20 mouse cellular contexts compared by ENCODE assay signal in the genomic region with DNA sequence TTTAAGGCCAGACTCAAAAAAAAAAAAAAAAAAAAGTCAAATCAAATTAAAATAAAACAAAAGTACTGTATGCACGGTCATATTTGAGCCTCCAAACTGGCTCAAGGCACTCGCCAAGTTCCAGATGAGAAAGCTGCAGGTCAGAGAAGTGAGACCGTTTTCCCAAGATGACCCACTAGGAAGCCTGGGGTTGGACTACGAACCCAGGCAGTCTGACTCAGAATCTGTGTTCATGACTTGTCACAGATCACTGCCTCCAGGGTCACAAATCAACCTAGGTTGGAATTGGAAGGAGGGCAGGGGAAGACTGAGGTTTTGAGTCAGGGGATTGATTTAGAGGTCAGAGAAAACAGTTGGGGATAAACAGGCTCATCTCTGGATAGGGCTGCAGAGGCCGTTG. TPM values are rescaled to one million over a fixed set of nuclear protein-coding genes. Genes with fewer than 3 reads are reported as not detected.
A peak's percentile ranks its signal among the peaks of the same experiment; 100 is the strongest.
DNase-seq lines count a peak whose midpoint lies in the region; ATAC-seq lines count a peak whose summit lies in the region.
"Had no signal": no experiment of that assay in that cellular context is flagged by ENCODE, and none has a peak within 500 bp of the region (broad histone marks: within the 10 kb centered on the region; RNA-seq: fewer than 3 reads in every experiment).

No protein-coding gene starts in this region.

- no peak overlapping the region for H3K27ac ChIP-seq in kidney, embryonic 15.5 days
- H3K27ac ChIP-seq: embryonic facial prominence, embryonic 13.5 days; forebrain, embryonic 12.5 days; forebrain, embryonic 15.5 days; hindbrain, embryonic 12.5 days; hindbrain, embryonic 15.5 days had no signal

- peaks cover 25% of the 10 kb centered on the region for H3K27me3 ChIP-seq in kidney, embryonic 15.5 days
- H3K27me3 ChIP-seq: embryonic facial prominence, embryonic 13.5 days; forebrain, embryonic 15.5 days; hindbrain, embryonic 15.5 days had no signal

- no peaks in the 10 kb centered on the region for H3K36me3 ChIP-seq in kidney, embryonic 15.5 days
- H3K36me3 ChIP-seq: embryonic facial prominence, embryonic 13.5 days; forebrain, embryonic 12.5 days; forebrain, embryonic 15.5 days; hindbrain, embryonic 12.5 days; hindbrain, embryonic 15.5 days had no signal

- peaks cover 20% of the 10 kb centered on the region for H3K4me1 ChIP-seq in kidney, embryonic 15.5 days
- H3K4me1 ChIP-seq: embryonic facial prominence, embryonic 13.5 days; forebrain, embryonic 15.5 days; hindbrain, embryonic 12.5 days; hindbrain, embryonic 15.5 days had no signal

- no peak overlapping the region for H3K4me3 ChIP-seq in kidney, embryonic 15.5 days (replicated peaks)
- H3K4me3 ChIP-seq: embryonic facial prominence, embryonic 13.5 days; erythroblast, embryonic 14.5 days; forebrain, embryonic 12.5 days; forebrain, embryonic 15.5 days; hindbrain, embryonic 12.5 days; hindbrain, embryonic 15.5 days had no signal

- 51% methylated on average over 5 of the region's 5 CpGs for WGBS in kidney, embryonic 15.5 days

- H3K4me2 ChIP-seq in kidney, embryonic 15.5 days = no peak overlapping the region
- H3K4me2 ChIP-seq: embryonic facial prominence, embryonic 13.5 days; forebrain, embryonic 12.5 days; forebrain, embryonic 15.5 days; heart, embryonic 11.5 days; hindbrain, embryonic 12.5 days; hindbrain, embryonic 15.5 days had no signal

- no peak for ATAC-seq in kidney, embryonic 15.5 days (replicated peaks; ENCODE audit: low FRiP score)
- ATAC-seq: CD4-positive, CD25-positive, alpha-beta regulatory T cell, adult 4 months; forebrain, embryonic 15.5 days had no signal

- DNase-seq in kidney, adult 11 months = peak; percentile 43
- DNase-seq in kidney, postnatal 4 days = no peak
- DNase-seq in kidney, adult 8-10 months = peak; percentile 49 to 63
- DNase-seq in kidney, postnatal 14 days = peak; percentile 30
- no peak for DNase-seq in layer of hippocampus, adult 9-11 months
- no peak for DNase-seq in ovary, adult 18-20 months (ENCODE audit: low spot score)
- DNase-seq: adrenal gland, postnatal 10 days; cerebellum, adult 18-20 months; cerebellum, adult 9-10 months; cerebellum, postnatal 14 days; gastrocnemius, postnatal 25 days had no signal

- H3K9ac ChIP-seq in kidney, embryonic 15.5 days = no peak overlapping the region
- H3K9ac ChIP-seq: embryonic facial prominence, embryonic 13.5 days; forebrain, embryonic 12.5 days; forebrain, embryonic 15.5 days; hindbrain, embryonic 12.5 days; hindbrain, embryonic 15.5 days had no signal

- no peaks in the 10 kb centered on the region for H3K9me3 ChIP-seq in kidney, embryonic 15.5 days (replicated peaks)
- H3K9me3 ChIP-seq: embryonic facial prominence, embryonic 13.5 days; forebrain, embryonic 12.5 days; forebrain, embryonic 15.5 days; hindbrain, embryonic 12.5 days; hindbrain, embryonic 15.5 days had no signal

RNA-seq across cellular contexts. Expression of a gene that starts 9.6 kb away (rescaled TPM):
- polyA plus RNA-seq in kidney, embryonic 15.5 days (2015; fragmentation: Nextera tagmentation; extraction: Ambion mirVana) = 146 and 149 TPM in 2 replicates

RNA-seq across cellular contexts. Expression of a gene that starts 43.7 kb away (rescaled TPM):
- polyA plus RNA-seq in kidney, embryonic 15.5 days (2015; fragmentation: Nextera tagmentation; extraction: Ambion mirVana) = 68.7 and 69.5 TPM in 2 replicates

Comparison
In these comparisons a context has a peak if more than half of its experiments do, and no peak if none do; other contexts are left out.
1. DNase-seq: peak in kidney, adult 11 months (single experiment), kidney, adult 8-10 months (2 of 2) and kidney, postnatal 14 days (single experiment); none in kidney, postnatal 4 days (0 of 2), layer of hippocampus, adult 9-11 months (single experiment) and ovary, adult 18-20 months (single experiment).